Mouse (Mus musculus) activated CD4-positive, CD25-positive, alpha-beta regulatory T cell, adult 9 weeks (primary cell): Measurements from ENCODE around the gene Ankrd26. TPM values are rescaled to one million over a fixed set of nuclear protein-coding genes. Genes with fewer than 3 reads are reported as not detected.

Source experiments
- polyA plus RNA-seq: library from polyadenylated mRNA; unstranded; fragments of 100-300 nt; shearing (Covaris generic); gene quantifications from one replicate; pipeline ENCODE4 v1.2.1, GENCODE M21; 2017

Ankrd26 gene
- polyA plus RNA-seq = 11.1 TPM

DNA sequence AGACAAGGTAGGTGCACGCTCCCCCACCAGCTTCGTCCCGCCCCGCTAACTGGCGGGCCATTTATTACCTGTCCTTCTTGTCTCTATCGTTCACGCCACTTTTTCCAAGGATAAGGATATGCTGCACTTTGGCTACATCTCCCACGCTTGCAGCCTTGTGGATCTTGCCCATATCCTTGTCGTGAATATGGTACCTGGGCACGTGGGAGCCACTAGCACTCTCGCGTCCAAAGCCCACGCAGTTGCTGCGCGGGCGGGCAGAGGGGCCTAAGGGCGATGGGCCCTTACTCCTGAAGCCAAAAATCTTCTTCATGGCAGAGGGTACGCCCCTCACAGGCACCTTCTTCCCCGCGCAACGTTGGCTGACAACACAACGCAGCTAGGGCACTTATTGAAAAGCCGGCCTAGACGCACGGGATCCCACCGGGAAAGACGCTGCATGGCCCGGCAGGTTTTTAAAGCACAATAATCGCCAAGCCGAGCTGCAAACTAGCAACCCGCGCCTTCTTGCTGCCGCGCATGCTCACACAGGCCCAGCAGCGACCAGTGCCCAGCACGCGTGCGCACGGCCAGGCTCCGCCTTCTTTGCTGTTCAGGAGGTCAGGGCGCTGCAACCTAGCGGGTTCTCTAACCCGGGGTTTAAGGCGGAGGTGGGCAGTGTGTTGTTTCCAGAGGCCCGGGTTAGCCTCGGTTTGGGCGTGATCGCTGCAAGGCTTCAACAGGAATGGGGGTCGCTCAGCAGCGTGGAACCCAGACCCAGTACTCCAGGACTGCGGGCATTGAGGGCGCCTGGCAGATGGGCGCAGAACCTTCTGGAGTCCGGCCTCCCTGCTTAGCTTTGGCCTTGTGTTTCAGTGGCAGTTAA lies at the start of gene Ankrd26:
Gene Ankrd26 (minus strand): TSS at position 482 of the 865 bp plus-strand sequence.

DNA sequence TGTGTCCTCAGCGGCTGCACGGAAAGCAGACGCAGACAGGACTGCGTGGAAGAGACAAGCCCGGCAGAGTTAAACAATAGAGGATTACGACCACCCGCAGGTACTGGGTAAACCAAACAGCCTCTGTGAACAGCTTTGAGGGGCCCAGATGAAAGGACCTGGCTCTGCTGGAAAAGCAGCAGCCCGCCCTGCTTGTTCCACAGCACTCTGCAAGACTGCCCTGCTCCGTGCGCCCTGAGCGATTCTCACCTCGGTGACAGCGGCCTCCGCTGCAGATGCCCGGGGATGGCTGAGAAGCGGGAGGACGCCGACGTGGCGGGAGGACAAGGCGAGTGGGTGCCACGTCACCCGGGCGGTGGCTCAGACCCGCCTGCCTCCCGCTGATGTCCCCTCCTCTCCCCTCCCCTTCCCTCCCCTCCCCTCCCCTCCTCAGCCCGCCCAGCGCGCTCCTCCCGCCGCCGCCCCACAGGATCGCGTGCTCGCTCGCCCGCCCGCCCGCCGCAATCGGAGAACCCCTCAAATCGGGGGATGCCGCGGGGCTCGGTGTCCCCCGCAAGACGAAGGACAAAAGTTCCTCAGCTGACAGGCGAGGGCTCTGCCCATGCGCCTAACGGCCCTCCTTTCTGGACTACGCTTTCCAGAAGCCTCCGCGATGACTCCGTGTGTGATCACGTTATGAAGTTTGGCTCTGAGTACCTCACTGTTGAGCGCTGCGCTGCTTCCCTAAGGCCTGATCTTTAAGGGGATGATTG lies 82.9 kb downstream of the Ankrd26 start, which contains the start of gene Zfp9:
Gene Zfp9 (minus strand): TSS at position 364 of the 752 bp plus-strand sequence.

DNA sequence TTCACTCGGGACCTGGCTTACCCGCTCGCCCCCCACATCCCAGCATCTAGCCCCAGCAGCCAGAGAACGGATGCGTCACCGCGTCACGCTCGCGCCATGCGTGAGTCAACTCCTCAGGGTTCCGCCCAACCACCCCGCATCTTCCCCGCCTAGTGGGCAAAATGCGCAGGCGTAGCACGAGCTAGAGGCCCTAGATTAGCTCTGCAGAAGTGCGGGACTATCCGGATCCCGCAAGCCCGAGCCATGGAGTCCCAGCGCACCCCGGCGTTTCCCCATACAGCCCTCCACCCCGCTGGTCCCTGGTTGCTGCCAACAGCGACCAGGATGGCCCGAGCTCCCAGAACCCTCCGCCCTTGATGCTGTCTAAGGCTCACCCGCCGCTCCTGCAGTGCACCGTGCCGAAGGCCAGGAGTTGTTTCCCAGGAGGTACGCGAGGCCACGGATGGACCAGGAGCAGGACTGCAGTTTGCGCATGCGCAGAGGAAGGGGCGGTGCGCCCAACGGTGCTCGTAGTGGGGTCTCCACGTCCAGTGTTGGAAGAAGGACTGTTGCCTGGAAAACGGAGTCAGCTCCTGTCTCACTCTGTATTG lies 106.9 kb downstream of the Ankrd26 start, which contains the start of gene Zfp248:
Gene Zfp248 (minus strand): TSS at position 487 of the 590 bp plus-strand sequence.

Other genes starting within 250 kb of the Ankrd26 start
- gene Bms1, start 142.8 kb downstream of the Ankrd26 start, polyA plus RNA-seq = 70.8 TPM
- gene Zfp248, start 106.7 kb downstream of the Ankrd26 start, polyA plus RNA-seq = 5.2 TPM
- not detected for gene Zfp9, start 82.9 kb downstream of the Ankrd26 start, polyA plus RNA-seq